Mouse (Mus musculus): Measurements from ENCODE around the gene Scn4a.

- no peak for TF ChIP-seq CTCF (IDR thresholded peaks at IDR 0.05; ENCODE audit: insufficient read depth, low read depth, low read length)
- TF ChIP-seq POLR2A (IDR thresholded peaks at IDR 0.05; ENCODE audit: insufficient read depth, low read depth, low read length), result no peak
These were observed 12.3 kb upstream of the Scn4a start, which contains the start of gene Prr29 for GRCm38 (mm10) chr11:106365366-106365765.

Data from olfactory bulb, adult 2 months (tissue).